Mouse (Mus musculus): ENCODE measurements around the gene Zfp747. TPM values are rescaled to one million over a fixed set of nuclear protein-coding genes. Genes with fewer than 3 reads are reported as not detected.
"Not testable (repeated sequence)": the region's sequence is repeated elsewhere in the genome, so short reads cannot be mapped to it uniquely, and the experiment has no call there.

Gene Zfp747
- polyA plus RNA-seq, 1 experiment from 2014 or later: 9.2 TPM

DNA sequence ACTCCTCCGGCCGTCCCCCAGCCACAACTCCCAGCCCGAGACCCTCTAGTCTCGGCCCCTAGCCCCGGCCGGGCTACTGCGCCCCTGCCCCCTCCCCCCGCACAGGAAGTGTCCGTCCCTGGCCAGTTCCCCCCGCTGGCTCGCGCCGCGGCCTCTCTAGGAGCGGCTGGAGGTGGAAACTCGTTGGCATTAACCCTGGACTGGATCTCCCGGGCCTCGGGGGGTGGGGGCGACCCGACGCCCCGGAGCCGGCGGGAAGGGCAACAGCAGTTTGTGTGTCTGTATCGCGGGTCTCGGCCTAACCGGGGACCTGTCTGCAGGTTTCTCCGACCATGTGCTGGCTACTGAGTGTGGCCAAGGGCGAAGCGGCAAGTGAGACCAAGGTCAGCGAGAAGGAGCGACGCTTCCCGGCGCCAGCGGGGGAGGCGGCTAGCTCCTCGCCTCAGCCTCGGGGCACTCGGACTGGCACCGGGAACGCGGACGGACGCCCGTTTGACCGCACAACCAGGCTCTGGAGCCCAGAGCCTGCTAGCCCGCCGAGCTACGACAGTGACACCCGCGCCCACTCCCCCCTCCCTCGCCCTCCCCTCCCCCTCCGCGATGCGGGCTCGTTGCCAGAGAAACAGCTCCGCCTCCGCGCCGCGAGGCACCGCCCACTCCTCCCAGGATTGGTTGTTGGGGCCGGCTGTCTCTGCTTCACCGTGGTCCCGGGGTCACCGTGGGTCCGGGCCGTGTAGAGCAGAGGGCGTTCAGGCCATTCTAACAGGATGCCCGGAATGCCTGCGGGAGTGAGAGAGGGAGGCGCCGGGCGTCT is 30.1 kb downstream of the Zfp747 start, which contains the start of gene Zfp768:
Zfp768 (minus strand) TSS at position 78 of the 814 bp plus-strand sequence.
- WGBS: under 1% methylated on average over 76 of the region's 76 CpGs
- peak within 1 kb of the TSS; percentile 76 for H3K4me2 ChIP-seq
- peak within 1 kb of the TSS; percentile 91 for H3K27ac ChIP-seq
- peaks cover 17% of the 10 kb centered on the region for H3K4me1 ChIP-seq (replicated peaks)
- H3K9me3 ChIP-seq: no peaks in the 10 kb centered on the region
- H3K36me3 ChIP-seq: peaks cover 33% of the 10 kb centered on the region
- peak within 1 kb of the TSS; percentile 94 for H3K4me3 ChIP-seq (replicated peaks)
- ATAC-seq (ENCODE audit: insufficient number of reproducible peaks, insufficient read depth, low FRiP score, low TSS enrichment, low read depth): peak; percentile 92
- no peaks in the 10 kb centered on the region for H3K27me3 ChIP-seq
- H3K9ac ChIP-seq (replicated peaks): peak within 1 kb of the TSS; percentile 89

DNA sequence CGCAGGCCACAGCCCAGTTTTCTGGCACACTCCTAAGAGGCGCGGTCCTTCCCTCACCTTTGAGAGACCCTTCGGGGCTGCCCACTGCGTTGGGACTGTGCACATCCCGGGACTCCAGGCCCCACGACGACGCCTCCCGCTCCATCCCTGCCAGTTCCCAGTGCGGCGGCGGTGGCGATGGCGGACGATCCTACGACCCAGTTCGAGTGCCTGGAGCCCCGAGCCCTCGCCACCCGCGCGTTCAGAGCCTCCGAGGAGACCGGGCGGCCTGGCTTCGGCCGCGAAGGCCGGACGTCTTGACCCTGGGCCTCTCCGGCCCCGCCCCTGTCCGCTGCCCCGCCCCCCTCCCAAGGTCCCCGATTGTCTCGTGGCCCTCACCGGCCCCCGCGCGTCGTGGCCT is 30.8 kb downstream of the Zfp747 start:
- ATAC-seq (ENCODE audit: insufficient number of reproducible peaks, insufficient read depth, low FRiP score, low TSS enrichment, low read depth): no peak

DNA sequence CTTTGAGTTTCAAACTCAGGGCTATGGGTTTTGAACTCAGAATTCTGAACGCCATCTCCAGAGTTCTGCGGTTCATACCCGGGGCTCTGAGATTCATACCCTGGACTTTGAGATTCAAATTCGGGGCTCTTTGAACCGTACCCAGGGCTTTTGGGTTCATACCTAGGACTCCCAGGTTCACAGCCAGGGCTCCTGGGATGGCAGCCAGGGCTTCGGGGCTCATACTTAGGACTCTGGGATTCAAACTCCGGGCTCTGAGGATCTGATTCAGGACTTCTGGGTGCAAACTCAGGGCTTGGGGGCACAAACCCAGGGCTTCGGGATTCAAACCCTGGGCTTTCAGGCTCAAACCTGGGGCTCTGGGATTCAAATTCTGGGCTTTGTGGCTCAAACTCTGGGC is 31.5 kb downstream of the Zfp747 start:
- Histone ChIP-seq H3K9ac (replicated peaks) (peak overlapping the region; percentile 89), H3K27me3 (no peaks in the 10 kb centered on the region), H3K27ac (no peak overlapping the region), H3K9me3 (no peaks in the 10 kb centered on the region), H3K4me1 (replicated peaks) (peaks cover 17% of the 10 kb centered on the region), H3K4me2 (peak overlapping the region; percentile 76), H3K36me3 (peaks cover 38% of the 10 kb centered on the region), H3K4me3 (replicated peaks) (peak overlapping the region; percentile 94)
- ATAC-seq (ENCODE audit: insufficient number of reproducible peaks, insufficient read depth, low FRiP score, low TSS enrichment, low read depth): no peak
- WGBS: 91% methylated on average over 8 of the region's 8 CpGs

More for the DNA sequence above, 30.8 kb downstream of the Zfp747 start:
- Histone ChIP-seq H3K4me1 (replicated peaks) (peaks cover 17% of the 10 kb centered on the region), H3K9me3 (no peaks in the 10 kb centered on the region), H3K27me3 (no peaks in the 10 kb centered on the region), H3K9ac (replicated peaks) (peak overlapping the region; percentile 89), H3K27ac (peak overlapping the region; percentile 91), H3K4me3 (replicated peaks) (peak overlapping the region; percentile 94), H3K4me2 (peak overlapping the region; percentile 76), H3K36me3 (peaks cover 38% of the 10 kb centered on the region)
- under 1% methylated on average over 40 of the region's 42 CpGs for WGBS

- no peaks in the 10 kb centered on the region for H3K9me3 ChIP-seq
- 95% methylated on average over 38 of the region's 38 CpGs for WGBS
- no peak overlapping the region for H3K9ac ChIP-seq (replicated peaks)
- H3K36me3 ChIP-seq: peaks cover 38% of the 10 kb centered on the region
- no peak overlapping the region for H3K4me2 ChIP-seq
- H3K4me1 ChIP-seq (replicated peaks): peaks cover 17% of the 10 kb centered on the region
- no peaks in the 10 kb centered on the region for H3K27me3 ChIP-seq
- no peak overlapping the region for H3K27ac ChIP-seq
- ATAC-seq (ENCODE audit: insufficient number of reproducible peaks, insufficient read depth, low FRiP score, low TSS enrichment, low read depth): no peak
- H3K4me3 ChIP-seq (replicated peaks): no peak overlapping the region; the same call in 1 of the 2 replicates
Measured at GRCm38 (mm10) chr7:127343351-127344019, 32.4 kb downstream of the Zfp747 start.

- Histone ChIP-seq H3K36me3 (peaks cover 38% of the 10 kb centered on the region), H3K4me1 (replicated peaks) (peaks cover 17% of the 10 kb centered on the region), H3K27me3 (no peaks in the 10 kb centered on the region), H3K4me2 (no peak overlapping the region), H3K9ac (replicated peaks) (no peak overlapping the region), H3K9me3 (no peaks in the 10 kb centered on the region), H3K27ac (no peak overlapping the region), H3K4me3 (replicated peaks) (no peak overlapping the region)
- 95% methylated on average over 7 of the region's 7 CpGs for WGBS
- ATAC-seq (ENCODE audit: insufficient number of reproducible peaks, insufficient read depth, low FRiP score, low TSS enrichment, low read depth): no peak
Measured at GRCm38 (mm10) chr7:127342888-127343287, 33.0 kb downstream of the Zfp747 start.

GRCm38 (mm10) chr7:127342332-127342731 is 33.5 kb downstream of the Zfp747 start:
- Histone ChIP-seq H3K36me3 (peaks cover 38% of the 10 kb centered on the region), H3K4me2 (no peak overlapping the region), H3K4me1 (replicated peaks) (peaks cover 17% of the 10 kb centered on the region), H3K4me3 (replicated peaks) (no peak overlapping the region), H3K27ac (no peak overlapping the region), H3K9me3 (no peaks in the 10 kb centered on the region), H3K9ac (replicated peaks) (no peak overlapping the region), H3K27me3 (no peaks in the 10 kb centered on the region)
- 58% methylated on average over 4 of the region's 4 CpGs for WGBS
- ATAC-seq (ENCODE audit: insufficient number of reproducible peaks, insufficient read depth, low FRiP score, low TSS enrichment, low read depth): no peak

DNA sequence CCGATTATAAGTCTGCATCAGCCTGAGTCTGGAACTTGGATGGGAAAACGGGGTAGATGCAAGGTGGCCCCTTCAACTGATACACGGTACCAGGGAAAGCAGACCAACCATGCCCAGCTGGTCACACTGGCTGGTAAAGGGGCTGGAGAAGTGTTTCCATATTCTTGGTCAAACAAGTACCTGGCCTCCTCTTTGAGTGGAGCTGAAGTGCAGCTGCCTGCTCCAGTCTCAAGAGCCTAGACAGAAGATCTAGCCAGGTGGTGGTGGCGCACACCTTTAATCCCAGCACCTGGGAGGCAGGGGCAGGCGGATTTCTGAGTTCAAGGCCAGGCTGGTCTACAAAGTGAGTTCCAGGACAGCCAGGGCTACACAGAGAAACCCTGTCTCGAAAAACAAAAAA is 34.0 kb downstream of the Zfp747 start:
- Histone ChIP-seq H3K36me3 (peaks cover 38% of the 10 kb centered on the region), H3K4me1 (replicated peaks) (peaks cover 16% of the 10 kb centered on the region)
- 93% methylated on average over 6 of the region's 6 CpGs for WGBS
- H3K4me2 ChIP-seq; H3K27ac ChIP-seq; H3K9me3 ChIP-seq; ATAC-seq (ENCODE audit: insufficient number of reproducible peaks, insufficient read depth, low FRiP score, low TSS enrichment, low read depth); H3K4me3 ChIP-seq (replicated peaks); H3K27me3 ChIP-seq; H3K9ac ChIP-seq (replicated peaks): not testable (repeated sequence)

DNA sequence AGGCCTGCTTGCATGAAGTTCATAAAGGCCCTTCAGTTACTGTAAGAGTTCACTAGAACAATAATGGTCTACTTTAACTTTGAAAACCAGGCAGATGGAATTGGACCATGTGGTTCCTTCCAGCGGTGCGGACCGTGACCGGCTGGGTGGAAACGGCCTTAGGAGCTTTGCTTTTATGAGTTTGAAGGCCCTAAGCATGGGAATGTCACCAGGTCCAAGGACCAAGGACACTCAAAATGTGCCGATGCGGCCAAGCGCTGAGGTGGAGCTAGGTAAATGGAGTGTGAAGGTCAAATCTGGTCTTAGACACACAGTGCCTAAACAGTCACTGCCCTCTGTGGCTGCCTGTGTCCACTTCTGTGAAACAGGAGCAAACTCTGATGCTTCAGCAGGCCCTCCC is 34.5 kb downstream of the Zfp747 start:
- no peak overlapping the region for H3K27ac ChIP-seq
- H3K27me3 ChIP-seq: no peaks in the 10 kb centered on the region
- H3K4me2 ChIP-seq: no peak overlapping the region
- peaks cover 11% of the 10 kb centered on the region for H3K4me1 ChIP-seq (replicated peaks)
- no peak overlapping the region for H3K4me3 ChIP-seq (replicated peaks)
- H3K9ac ChIP-seq (replicated peaks): no peak overlapping the region
- 91% methylated on average over 8 of the region's 8 CpGs for WGBS
- no peak for ATAC-seq (ENCODE audit: insufficient number of reproducible peaks, insufficient read depth, low FRiP score, low TSS enrichment, low read depth)
- H3K9me3 ChIP-seq: no peaks in the 10 kb centered on the region
- peaks cover 38% of the 10 kb centered on the region for H3K36me3 ChIP-seq

- Histone ChIP-seq H3K27me3 (no peaks in the 10 kb centered on the region), H3K4me1 (replicated peaks) (no peaks in the 10 kb centered on the region), H3K27ac (no peak overlapping the region), H3K4me2 (no peak overlapping the region), H3K9me3 (no peaks in the 10 kb centered on the region), H3K4me3 (replicated peaks) (no peak overlapping the region), H3K9ac (replicated peaks) (no peak overlapping the region), H3K36me3 (peaks cover 23% of the 10 kb centered on the region)
- 77% methylated on average over 4 of the region's 4 CpGs for WGBS
- ATAC-seq (ENCODE audit: insufficient number of reproducible peaks, insufficient read depth, low FRiP score, low TSS enrichment, low read depth): no peak
Measured at GRCm38 (mm10) chr7:127337636-127338035, 38.2 kb downstream of the Zfp747 start.

- no peaks in the 10 kb centered on the region for H3K9me3 ChIP-seq
- ATAC-seq (ENCODE audit: insufficient number of reproducible peaks, insufficient read depth, low FRiP score, low TSS enrichment, low read depth): no peak
- no peaks in the 10 kb centered on the region for H3K4me1 ChIP-seq (replicated peaks)
Measured at GRCm38 (mm10) chr7:127335604-127336003, 40.2 kb downstream of the Zfp747 start.

DNA sequence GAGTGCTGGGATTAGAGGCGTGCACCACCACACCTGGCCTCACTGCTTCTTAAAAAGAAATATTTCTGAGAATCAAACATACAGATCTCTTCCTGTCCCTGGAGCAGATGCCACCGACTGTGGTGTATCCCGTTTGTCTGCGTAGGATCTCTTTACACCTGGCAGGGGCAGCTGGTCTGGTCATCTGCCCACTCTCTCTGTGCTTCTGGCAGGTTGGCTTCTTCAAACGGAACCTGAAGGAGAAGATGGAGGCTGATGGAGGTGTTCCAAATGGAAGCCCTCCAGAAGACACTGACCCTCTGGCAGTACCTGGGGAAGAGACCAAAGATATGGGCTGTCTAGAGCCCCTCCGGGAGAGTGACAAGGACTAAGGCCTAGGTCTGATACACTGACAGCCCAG is 42.6 kb downstream of the Zfp747 start:
- Histone ChIP-seq H3K36me3 (no peaks in the 10 kb centered on the region), H3K4me2 (no peak overlapping the region), H3K27ac (no peak overlapping the region), H3K9me3 (no peaks in the 10 kb centered on the region), H3K4me3 (replicated peaks) (no peak overlapping the region), H3K4me1 (replicated peaks) (no peaks in the 10 kb centered on the region), H3K27me3 (no peaks in the 10 kb centered on the region), H3K9ac (replicated peaks) (no peak overlapping the region)
- no peak for ATAC-seq (ENCODE audit: insufficient number of reproducible peaks, insufficient read depth, low FRiP score, low TSS enrichment, low read depth)
- WGBS: 89% methylated on average over 6 of the region's 6 CpGs

More at GRCm38 (mm10) chr7:127335604-127336003, 40.2 kb downstream of the Zfp747 start:
- no peak overlapping the region for H3K9ac ChIP-seq (replicated peaks)
- 90% methylated on average over 4 of the region's 4 CpGs for WGBS
- no peaks in the 10 kb centered on the region for H3K27me3 ChIP-seq
- H3K4me2 ChIP-seq: no peak overlapping the region
- no peak overlapping the region for H3K27ac ChIP-seq
- H3K36me3 ChIP-seq: 0 out of 2 replicates have a peak, but pooled peaks cover 4% of the 10 kb centered on the region
- no peak overlapping the region for H3K4me3 ChIP-seq (replicated peaks)

Data from limb, embryonic 12.5 days (tissue).